Mouse (Mus musculus): Measurements from ENCODE around the gene Ppp2r5e.

DNA sequence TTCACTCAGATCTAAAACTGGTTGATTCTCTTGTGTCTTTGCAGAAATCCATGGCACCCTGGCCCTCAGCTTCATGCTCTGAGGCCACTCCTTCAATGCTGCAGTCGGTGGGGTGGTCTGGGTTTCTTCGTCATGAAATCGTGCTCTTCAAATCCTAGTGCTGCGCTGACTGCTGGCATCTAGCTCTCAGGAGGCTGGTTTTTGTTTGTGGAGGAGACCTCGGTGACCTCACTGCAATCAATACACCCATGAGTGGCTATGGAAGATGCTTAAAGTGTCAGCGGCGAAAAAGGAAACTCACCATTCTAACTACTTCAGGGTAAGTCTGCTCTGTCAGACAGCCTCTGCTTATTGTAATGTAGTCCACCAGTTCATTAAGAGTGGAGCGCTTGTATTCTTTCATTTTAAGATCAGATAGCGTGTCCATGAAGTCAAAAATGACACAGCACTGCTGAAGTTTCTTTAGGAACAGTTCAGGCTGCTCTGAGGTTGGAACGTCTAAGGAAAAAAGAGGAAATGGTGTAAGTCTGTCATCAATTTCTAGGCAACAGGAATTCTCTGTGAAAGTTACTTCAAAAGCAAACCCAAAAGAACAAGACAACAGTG is 80.6 kb downstream of the Ppp2r5e start:
- TF ChIP-seq CTCF (IDR thresholded peaks at IDR 0.05; ENCODE audit: borderline replicate concordance, control insufficient read depth, extremely low read depth, insufficient read depth, low read length, poor library complexity) (no peak), POLR2A (IDR thresholded peaks at IDR 0.05; ENCODE audit: control insufficient read depth, extremely low read depth, insufficient read depth, low read length, poor library complexity) (no peak)

All from thymus, adult 2 months (tissue).